Comparison of ENCODE assay signal across 15 mouse cellular contexts in the genomic region with DNA sequence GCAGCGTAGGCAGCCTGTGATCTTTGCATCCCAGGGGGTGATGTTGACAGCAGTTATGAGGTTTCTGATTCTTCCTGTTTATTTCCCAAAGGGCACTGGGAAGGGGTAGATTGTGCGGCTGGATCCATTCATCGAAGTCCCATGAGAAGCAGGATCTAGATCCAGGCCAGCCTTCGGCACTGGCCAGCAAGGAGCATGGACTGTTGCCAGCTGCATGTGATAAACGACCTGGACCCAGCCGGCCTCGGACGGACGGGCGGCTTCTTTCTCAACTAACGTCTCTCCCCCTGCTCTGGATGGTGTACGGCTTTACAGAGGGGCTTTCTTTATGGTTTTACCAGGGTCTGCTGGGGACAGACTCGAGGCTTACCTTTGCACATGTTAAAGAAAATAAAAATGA. TPM values are rescaled to one million over a fixed set of nuclear protein-coding genes. Genes with fewer than 3 reads are reported as not detected.
A peak's percentile ranks its signal among the peaks of the same experiment; 100 is the strongest.
DNase-seq lines count a peak whose midpoint lies in the region; ATAC-seq lines count a peak whose summit lies in the region.
"Had no signal": no experiment of that assay in that cellular context is flagged by ENCODE, and none has a peak within 500 bp of the region (broad histone marks: within the 10 kb centered on the region; RNA-seq: fewer than 3 reads in every experiment).

No protein-coding gene starts in this region.

- H3K9me3 ChIP-seq in heart, embryonic 12.5 days (replicated peaks): no peaks in the 10 kb centered on the region
- H3K9me3 ChIP-seq in limb, embryonic 13.5 days: no peaks in the 10 kb centered on the region
- H3K9me3 ChIP-seq in limb, embryonic 10.5 days (replicated peaks): no peaks in the 10 kb centered on the region
- H3K9me3 ChIP-seq in forebrain, embryonic 12.5 days: no peaks in the 10 kb centered on the region
- H3K9me3 ChIP-seq: embryonic facial prominence, embryonic 10.5 days had no signal

- no peak overlapping the region for H3K27ac ChIP-seq in heart, embryonic 12.5 days (ENCODE audit: poor library complexity, severe bottlenecking)
- no peak overlapping the region for H3K27ac ChIP-seq in limb, embryonic 13.5 days
- no peak overlapping the region for H3K27ac ChIP-seq in limb, embryonic 10.5 days
- H3K27ac ChIP-seq in forebrain, embryonic 12.5 days: no peak overlapping the region
- H3K27ac ChIP-seq: embryonic facial prominence, embryonic 10.5 days; macrophage had no signal

- ATAC-seq in heart, embryonic 12.5 days (ENCODE audit: insufficient number of reproducible peaks, low FRiP score): no peak
- no peak for ATAC-seq in limb, embryonic 13.5 days (ENCODE audit: low FRiP score, low read depth)
- ATAC-seq in forebrain, embryonic 12.5 days (ENCODE audit: low FRiP score): no peak
- ATAC-seq: intestine, postnatal 0 days had no signal

- H3K4me3 ChIP-seq in heart, embryonic 12.5 days: no peak overlapping the region
- no peak overlapping the region for H3K4me3 ChIP-seq in limb, embryonic 13.5 days
- H3K4me3 ChIP-seq in limb, embryonic 10.5 days: no peak overlapping the region
- H3K4me3 ChIP-seq in forebrain, embryonic 12.5 days (replicated peaks): no peak overlapping the region
- H3K4me3 ChIP-seq: embryonic facial prominence, embryonic 10.5 days had no signal

- H3K9ac ChIP-seq in heart, embryonic 12.5 days: no peak overlapping the region
- H3K9ac ChIP-seq in limb, embryonic 13.5 days: 0 out of 2 replicates have a peak overlapping the region, but pooled peaks have one; percentile 0
- no peak overlapping the region for H3K9ac ChIP-seq in forebrain, embryonic 12.5 days

- peaks cover 11% of the 10 kb centered on the region for H3K4me1 ChIP-seq in heart, embryonic 12.5 days (replicated peaks)
- peaks cover 7% of the 10 kb centered on the region; the same call in 1 of the 2 replicates for H3K4me1 ChIP-seq in limb, embryonic 13.5 days
- H3K4me1 ChIP-seq in limb, embryonic 10.5 days: peaks cover 16% of the 10 kb centered on the region; the same call in 1 of the 2 replicates
- H3K4me1 ChIP-seq in forebrain, embryonic 12.5 days: peaks cover 7% of the 10 kb centered on the region

- peaks cover 40% of the 10 kb centered on the region for H3K27me3 ChIP-seq in heart, embryonic 12.5 days (replicated peaks)
- H3K27me3 ChIP-seq in limb, embryonic 13.5 days: peaks cover 34% of the 10 kb centered on the region
- H3K27me3 ChIP-seq in limb, embryonic 10.5 days (ENCODE audit: low read depth, poor library complexity, severe bottlenecking): peaks cover 51% of the 10 kb centered on the region
- H3K27me3 ChIP-seq in forebrain, embryonic 12.5 days: peaks cover 51% of the 10 kb centered on the region

- no peak overlapping the region for H3K4me2 ChIP-seq in heart, embryonic 12.5 days
- no peak overlapping the region for H3K4me2 ChIP-seq in limb, embryonic 13.5 days (replicated peaks)
- no peak overlapping the region for H3K4me2 ChIP-seq in forebrain, embryonic 12.5 days

- intact Hi-C loops in heart, postnatal 10 days (cut with DNase I): no loop called here

- no peaks in the 10 kb centered on the region for H3K36me3 ChIP-seq in heart, embryonic 12.5 days
- peaks cover 9% of the 10 kb centered on the region for H3K36me3 ChIP-seq in limb, embryonic 13.5 days
- peaks cover 2% of the 10 kb centered on the region; the same call in 1 of the 2 replicates for H3K36me3 ChIP-seq in limb, embryonic 10.5 days
- peaks cover 7% of the 10 kb centered on the region; the same call in 1 of the 2 replicates for H3K36me3 ChIP-seq in forebrain, embryonic 12.5 days (replicated peaks)

- WGBS in heart, embryonic 12.5 days: 56% methylated on average over 13 of the region's 13 CpGs
- WGBS in limb, embryonic 13.5 days: 33% methylated on average over 13 of the region's 13 CpGs
- whole genome bisulfite sequencing in limb, embryonic 10.5 days: 59% methylated on average over 13 of the region's 13 CpGs
- WGBS in forebrain, embryonic 12.5 days: 80% methylated on average over 13 of the region's 13 CpGs

- peak; percentile 27 to 44 for DNase-seq in heart, postnatal 10 days
- no peak for DNase-seq in limb, embryonic 10.5 days (ENCODE audit: low spot score)
- peak; percentile 78 for DNase-seq in adrenal gland, postnatal 10 days
- peak; percentile 57 to 78 for DNase-seq in cerebellum, postnatal 25 days
- DNase-seq: liver; thymus, postnatal 25 days had no signal

RNA-seq across cellular contexts. Expression of a gene that starts 42.0 kb away (rescaled TPM):
- total RNA-seq in heart, postnatal 10 days (2021): not detected
- 0.12 and 0.23 TPM in 2 replicates for polyA plus RNA-seq in heart, embryonic 12.5 days (2016; fragmentation: Nextera tagmentation; extraction: Ambion mirVana)
- polyA plus RNA-seq in limb, embryonic 13.5 days (2015; fragmentation: Nextera tagmentation; extraction: Ambion mirVana): 12.4 and 14.1 TPM in 2 replicates
- polyA plus RNA-seq in limb, embryonic 10.5 days (2016; fragmentation: Nextera tagmentation; extraction: Ambion mirVana): 5.3 and 5.8 TPM in 2 replicates
- total RNA-seq in adrenal gland, postnatal 10 days (2021): under 1 TPM in 1 of 2 experiments, not detected in 1; 0.15 TPM
- polyA plus RNA-seq in forebrain, embryonic 12.5 days (2016; fragmentation: Nextera tagmentation; extraction: Ambion mirVana): 6.6 TPM in 2 replicates
- total RNA-seq: monocyte, adult 5-6 weeks; neutrophil, adult 5-6 weeks had no signal
- polyA plus RNA-seq: heart, embryonic 14.5 days; macrophage had no signal
